Comparison of ENCODE assay signal across 26 mouse cellular contexts in the genomic region with DNA sequence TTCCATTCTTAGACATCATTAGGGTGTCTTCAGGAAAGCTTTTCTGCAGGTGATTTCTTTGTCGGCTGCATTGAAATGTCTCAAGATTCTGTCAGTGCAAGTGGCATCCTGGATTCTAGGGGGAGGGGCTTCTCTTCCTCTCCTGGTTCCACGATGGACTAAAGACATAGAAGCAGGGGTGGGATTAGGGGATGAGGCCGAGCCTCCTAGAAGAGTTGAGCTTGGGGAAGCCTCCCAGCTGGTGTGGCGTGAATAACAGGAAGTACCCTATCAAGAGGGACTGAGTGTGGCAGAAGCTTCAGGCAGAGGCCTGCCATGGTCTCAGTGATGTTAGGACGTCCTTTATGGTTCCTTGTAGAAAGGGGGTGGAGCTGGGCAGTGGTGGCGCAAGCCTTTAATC. TPM values are rescaled to one million over a fixed set of nuclear protein-coding genes. Genes with fewer than 3 reads are reported as not detected.
DNase-seq lines count a peak whose midpoint lies in the region; ATAC-seq and TF ChIP-seq lines count a peak whose summit lies in the region.
"Had no signal": no experiment of that assay in that cellular context is flagged by ENCODE, and none has a peak within 500 bp of the region (broad histone marks: within the 10 kb centered on the region; RNA-seq: fewer than 3 reads in every experiment).

No protein-coding gene starts in this region.

- no peak for TF ChIP-seq RAD21 in MEL (IDR thresholded peaks at IDR 0.05; ENCODE audit: low read depth, low read length)

- H3K9ac ChIP-seq in MEL (ENCODE audit: control insufficient read depth, low read depth, low read length, poor library complexity, severe bottlenecking): no peak overlapping the region
- H3K9ac ChIP-seq: forebrain, embryonic 13.5 days; heart, embryonic 15.5 days; hindbrain, embryonic 14.5 days; intestine, embryonic 15.5 days; limb, embryonic 12.5 days had no signal

- peak; percentile 38; the same call in 1 of the 2 replicates for ATAC-seq in megakaryocyte, adult 5-6 weeks (ENCODE audit: poor library complexity, severe bottlenecking)
- ATAC-seq in megakaryocyte progenitor cell, adult 5-6 weeks (replicated peaks; ENCODE audit: poor library complexity): no peak; the same call in 1 of the 2 replicates
- ATAC-seq: forebrain, embryonic 13.5 days; intestine, embryonic 15.5 days; midbrain, embryonic 16.5 days had no signal

- no peaks in the 10 kb centered on the region for H3K9me3 ChIP-seq in MEL (replicated peaks; ENCODE audit: insufficient read depth, low read length)
- H3K9me3 ChIP-seq: intestine, embryonic 15.5 days had no signal

- no peak for TF ChIP-seq POLR2A in MEL (IDR thresholded peaks at IDR 0.05; ENCODE audit: control insufficient read depth in 1 of 2, insufficient read depth in 1 of 2, low read depth in 1 of 2, low read length in 2 of 2, poor library complexity in 1 of 2)

- H3K27me3 ChIP-seq in MEL (ENCODE audit: control insufficient read depth in 1 of 2, insufficient read depth in 2 of 2, low read length in 2 of 2): no peaks in the 10 kb centered on the region
- H3K27me3 ChIP-seq: forebrain, embryonic 13.5 days; heart, embryonic 15.5 days; intestine, embryonic 15.5 days; limb, embryonic 12.5 days had no signal

- no peaks in the 10 kb centered on the region for H3K36me3 ChIP-seq in MEL (ENCODE audit: control insufficient read depth in 1 of 2, insufficient read depth in 2 of 2, low read length in 2 of 2)
- H3K36me3 ChIP-seq: G1E; heart, embryonic 15.5 days; intestine, embryonic 15.5 days; limb, embryonic 12.5 days had no signal

- DNase-seq in thymus, postnatal 0 days (ENCODE audit: low spot score): peak; percentile 13
- no peak for DNase-seq in thymus, postnatal 4 days
- peak; percentile 18 for DNase-seq in MEL (ENCODE audit: low read depth, low spot score)
- no peak for DNase-seq in cerebellum, adult 11-12 months
- no peak for DNase-seq in kidney, adult 9 months
- DNase-seq: adrenal gland, adult 8-10 months; cerebellum, adult 8-10 months; cerebellum, postnatal 36 days; gastrocnemius, postnatal 36 days; heart, postnatal 36 days; layer of hippocampus, postnatal 36 days; lung, adult 18-20 months; lung, postnatal 14 days; right cerebral cortex, adult 18-20 months had no signal

- H3K79me2 ChIP-seq in MEL (ENCODE audit: control insufficient read depth, insufficient read depth, low read length, poor library complexity): no peaks in the 10 kb centered on the region

- no peak for TF ChIP-seq CTCF in MEL (IDR thresholded peaks at IDR 0.05 in 2 of 3, conservative IDR thresholded peaks at IDR 0.05 in 1 of 3; ENCODE audit: control insufficient read depth in 1 of 3, insufficient read depth in 1 of 3, low read depth in 2 of 3, low read length in 3 of 3, poor library complexity in 1 of 3, severe bottlenecking in 1 of 3)

- no peak overlapping the region for H3K4me3 ChIP-seq in MEL (ENCODE audit: control insufficient read depth in 1 of 2, insufficient read depth in 1 of 2, low read depth in 2 of 2, low read length in 2 of 2)
- H3K4me3 ChIP-seq: forebrain, embryonic 13.5 days; heart, embryonic 15.5 days; intestine, embryonic 15.5 days; layer of hippocampus, adult 2 months; limb, embryonic 12.5 days; megakaryocyte, embryonic 14.5 days; myocyte had no signal

- H3K27ac ChIP-seq in MEL (ENCODE audit: control insufficient read depth, low read depth, low read length): no peak overlapping the region
- H3K27ac ChIP-seq: forebrain, embryonic 13.5 days; heart, embryonic 15.5 days; hindbrain, embryonic 14.5 days; intestine, embryonic 15.5 days; layer of hippocampus, adult 2 months; limb, embryonic 12.5 days had no signal

- no peak for TF ChIP-seq EP300 in MEL (IDR thresholded peaks at IDR 0.05; ENCODE audit: low read depth in 1 of 2, low read length in 2 of 2)

- no peaks in the 10 kb centered on the region for H3K4me1 ChIP-seq in MEL (ENCODE audit: control insufficient read depth in 1 of 2, insufficient read depth in 2 of 2, low read length in 2 of 2)
- H3K4me1 ChIP-seq: forebrain, embryonic 13.5 days had no signal

TF ChIP-seq in MEL, 35 proteins besides CTCF, POLR2A, EP300 and RAD21:
- TF ChIP-seq SMC3 (IDR thresholded peaks at IDR 0.05; ENCODE audit: low read depth, low read length): no peak
- TF ChIP-seq CHD2 (IDR thresholded peaks at IDR 0.05; ENCODE audit: low read length): no peak
- TF ChIP-seq GATA1 (IDR thresholded peaks at IDR 0.05; ENCODE audit: low read depth, low read length): no peak
- no peak for TF ChIP-seq ZC3H11A (IDR thresholded peaks at IDR 0.05; ENCODE audit: low read depth, low read length)
- TF ChIP-seq USF2 (IDR thresholded peaks at IDR 0.05; ENCODE audit: borderline replicate concordance in 1 of 2, insufficient read depth in 1 of 2, low read depth in 1 of 2, low read length in 2 of 2): no peak
- TF ChIP-seq CHD1 (IDR thresholded peaks at IDR 0.05; ENCODE audit: low read depth, low read length): no peak
- TF ChIP-seq RCOR1 (IDR thresholded peaks at IDR 0.05; ENCODE audit: low read depth, low read length): no peak
- TF ChIP-seq E2F4 (IDR thresholded peaks at IDR 0.05; ENCODE audit: borderline replicate concordance, low read depth, low read length): no peak
- no peak for TF ChIP-seq MXI1 (IDR thresholded peaks at IDR 0.05; ENCODE audit: low read depth, low read length)
- no peak for TF ChIP-seq ZKSCAN1 (IDR thresholded peaks at IDR 0.05; ENCODE audit: low read depth, low read length)
- TF ChIP-seq TAL1 (IDR thresholded peaks at IDR 0.05; ENCODE audit: low read length): no peak
- TF ChIP-seq ZMIZ1 (IDR thresholded peaks at IDR 0.05; ENCODE audit: low read depth, low read length): no peak
- no peak for TF ChIP-seq POLR2AphosphoS2 (IDR thresholded peaks at IDR 0.05; ENCODE audit: low read length)
- TF ChIP-seq BHLHE40 (IDR thresholded peaks at IDR 0.05; ENCODE audit: borderline replicate concordance, low read depth, low read length): no peak
- TF ChIP-seq NRF1 (IDR thresholded peaks at IDR 0.05; ENCODE audit: insufficient read depth, low read depth, low read length, poor library complexity, severe bottlenecking): no peak
- no peak for TF ChIP-seq NELFE (IDR thresholded peaks at IDR 0.05; ENCODE audit: low read depth, low read length)
- TF ChIP-seq ETS1 (IDR thresholded peaks at IDR 0.05; ENCODE audit: low read depth, low read length): no peak
- no peak for TF ChIP-seq MAZ (IDR thresholded peaks at IDR 0.05; ENCODE audit: low read depth, low read length)
- TF ChIP-seq KAT2A (conservative IDR thresholded peaks at IDR 0.05; ENCODE audit: low read depth, low read length): no peak

RNA-seq across cellular contexts. Expression of gene Hvcn1, which starts 24.8 kb away (rescaled TPM):
- polyA plus RNA-seq in thymus, postnatal 0 days (2015; fragmentation: Nextera tagmentation; extraction: Ambion mirVana): 22.3 and 24.6 TPM in 2 replicates
- 8.4 and 9.1 TPM in 2 replicates for total RNA-seq in MEL (2012; rRNA removed)
- polyA plus RNA-seq in MEL (2012; ENCODE audit: insufficient read depth in 1 of 2, insufficient read length in 2 of 2, low read depth in 1 of 2, low replicate concordance in 2 of 2, missing spikeins in 1 of 2): 10 to 100 TPM in 1 of 2 experiments, not detected in 1; 13.5 TPM
- total RNA-seq in megakaryocyte, adult 5-6 weeks (2015): 44.4 and 45.1 TPM in 2 replicates
- total RNA-seq in megakaryocyte, adult 5-6 weeks (2017): 51.2 and 59.3 TPM in 2 replicates
- total RNA-seq in megakaryocyte progenitor cell, adult 5-6 weeks (2015): 44.0 and 65.8 TPM in 2 replicates
- 56.6 and 72.3 TPM in 2 replicates for total RNA-seq in megakaryocyte progenitor cell, adult 5-6 weeks (2017)

RNA-seq across cellular contexts. Expression of gene Tctn1, which starts 32.8 kb away (rescaled TPM):
- 1.8 and 3.3 TPM in 2 replicates for polyA plus RNA-seq in thymus, postnatal 0 days (2015; fragmentation: Nextera tagmentation; extraction: Ambion mirVana)
- total RNA-seq in MEL (2012; rRNA removed): 2.5 and 3.8 TPM in 2 replicates
- 1 to 10 TPM in 1 of 2 experiments, not detected in 1; 6.0 TPM for polyA plus RNA-seq in MEL (2012; ENCODE audit: insufficient read depth in 1 of 2, insufficient read length in 2 of 2, low read depth in 1 of 2, low replicate concordance in 2 of 2, missing spikeins in 1 of 2)
- total RNA-seq in megakaryocyte, adult 5-6 weeks (2015): 3.2 and 4.3 TPM in 2 replicates
- 3.5 and 6.5 TPM in 2 replicates for total RNA-seq in megakaryocyte, adult 5-6 weeks (2017)
- total RNA-seq in megakaryocyte progenitor cell, adult 5-6 weeks (2015): 5.1 and 6.5 TPM in 2 replicates
- total RNA-seq in megakaryocyte progenitor cell, adult 5-6 weeks (2017): 3.7 and 5.1 TPM in 2 replicates

RNA-seq across cellular contexts. Expression of gene Pptc7, which starts 52.7 kb away (rescaled TPM):
- polyA plus RNA-seq in thymus, postnatal 0 days (2015; fragmentation: Nextera tagmentation; extraction: Ambion mirVana): 23.8 and 34.3 TPM in 2 replicates
- 16.0 and 17.3 TPM in 2 replicates for total RNA-seq in MEL (2012; rRNA removed)
- 10 to 100 TPM in 1 of 2 experiments, not detected in 1; 22.3 TPM for polyA plus RNA-seq in MEL (2012; ENCODE audit: insufficient read depth in 1 of 2, insufficient read length in 2 of 2, low read depth in 1 of 2, low replicate concordance in 2 of 2, missing spikeins in 1 of 2)
- 18.6 and 18.8 TPM in 2 replicates for total RNA-seq in megakaryocyte, adult 5-6 weeks (2015)
- 19.9 and 22.0 TPM in 2 replicates for total RNA-seq in megakaryocyte, adult 5-6 weeks (2017)
- total RNA-seq in megakaryocyte progenitor cell, adult 5-6 weeks (2015): 13.5 and 13.9 TPM in 2 replicates
- total RNA-seq in megakaryocyte progenitor cell, adult 5-6 weeks (2017): 13.7 and 16.7 TPM in 2 replicates

Comparison
In these comparisons a context has a peak if more than half of its experiments do, and no peak if none do; other contexts are left out.
1. DNase-seq: peak in thymus, postnatal 0 days (single experiment) and MEL (single experiment); none in thymus, postnatal 4 days (single experiment), cerebellum, adult 11-12 months (single experiment) and kidney, adult 9 months (single experiment).